Mouse (Mus musculus) kidney, embryonic 15.5 days (tissue): Measurements from ENCODE around the gene Nid1. TPM values are rescaled to one million over a fixed set of nuclear protein-coding genes. Genes with fewer than 3 reads are reported as not detected.
"Not testable (repeated sequence)": the region's sequence is repeated elsewhere in the genome, so short reads cannot be mapped to it uniquely, and the experiment has no call there.

Source experiments
- ATAC-seq: fragments of 200-750 bp; cut with Nextera tagmentation; replicated peaks from 2 replicates; pipeline ENCODE4 v1.8.0; 2017; ENCODE audit warnings: moderate TSS enrichment; ENCODE audit not compliant: low FRiP score
- H3K27ac ChIP-seq: fragments of 300-500 bp; sonication (generic); 2 replicates; pipeline ENCODE4 v1.5.1; 2015; ENCODE audit warnings: mild to moderate bottlenecking, inconsistent platforms
- H3K27me3 ChIP-seq: fragments of 300-500 bp; sonication (generic); 2 replicates; pipeline ENCODE4 v1.6.1; 2015; ENCODE audit warnings: inconsistent platforms
- H3K36me3 ChIP-seq: fragments of 300-500 bp; sonication (generic); 2 replicates; pipeline ENCODE4 v1.6.1; 2015; ENCODE audit warnings: inconsistent platforms
- H3K4me1 ChIP-seq: fragments of 300-500 bp; sonication (generic); 2 replicates; pipeline ENCODE4 v1.6.1; 2015; ENCODE audit warnings: inconsistent platforms
- H3K4me2 ChIP-seq: fragments of 300-500 bp; sonication (generic); 2 replicates; pipeline ENCODE4 v1.6.1; 2015; ENCODE audit warnings: moderate library complexity, mild to moderate bottlenecking, inconsistent platforms
- H3K4me3 ChIP-seq: fragments of 300-500 bp; sonication (generic); replicated peaks from 2 replicates; pipeline ENCODE4 v1.5.1; 2015; ENCODE audit warnings: mild to moderate bottlenecking, inconsistent platforms
- H3K9ac ChIP-seq: fragments of 300-500 bp; sonication (generic); 2 replicates; pipeline ENCODE4 v1.6.1; 2015; ENCODE audit warnings: mild to moderate bottlenecking, inconsistent platforms
- H3K9me3 ChIP-seq: fragments of 300-500 bp; sonication (generic); replicated peaks from 2 replicates; pipeline ENCODE4 v1.6.1; 2016; ENCODE audit warnings: inconsistent platforms
- WGBS: fragments of 180-500 bp; shearing (Covaris S2); methylation state at CpG from one replicate; pipeline ENCODE4 v1.1.7; 2015; ENCODE audit warnings: mixed read lengths; 5-methylcytosine and 5-hydroxymethylcytosine counted together
- polyA plus RNA-seq: library from polyadenylated mRNA; unstranded; fragments of >200 nt; fragmentation: Nextera tagmentation; extraction: Ambion mirVana; gene quantifications from 2 replicates; pipeline ENCODE4 v1.2.1, GENCODE M21; 2015

Gene Nid1
- polyA plus RNA-seq, 1 experiment from 2014 or later: 104 TPM

DNA sequence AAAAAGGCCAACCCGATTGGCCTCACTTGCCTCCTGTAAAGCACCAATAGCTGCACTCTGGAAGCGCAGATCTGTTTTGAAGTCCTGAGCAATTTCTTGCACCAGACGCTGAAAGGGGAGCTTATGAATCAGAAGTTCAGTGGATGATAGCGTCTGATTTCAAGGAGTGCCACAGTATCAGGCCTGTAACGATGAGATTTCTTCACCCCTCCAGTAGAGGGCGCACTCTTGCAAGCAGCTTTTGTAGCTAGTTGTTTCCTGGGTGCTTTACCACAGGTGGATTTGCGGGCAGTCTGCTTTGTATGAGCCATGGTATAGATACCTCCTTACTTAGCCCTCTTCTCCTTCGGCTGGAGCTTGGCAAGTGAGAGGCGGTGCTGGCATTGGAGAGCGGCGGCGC, 18.5 kb upstream of the Nid1 start:
- H3K4me2 ChIP-seq, H3K27ac ChIP-seq, H3K4me1 ChIP-seq, ATAC-seq, H3K36me3 ChIP-seq, H3K27me3 ChIP-seq, H3K4me3 ChIP-seq, H3K9me3 ChIP-seq, H3K9ac ChIP-seq: not testable (repeated sequence)
- WGBS: 93% methylated on average over 6 of the region's 12 CpGs

DNA sequence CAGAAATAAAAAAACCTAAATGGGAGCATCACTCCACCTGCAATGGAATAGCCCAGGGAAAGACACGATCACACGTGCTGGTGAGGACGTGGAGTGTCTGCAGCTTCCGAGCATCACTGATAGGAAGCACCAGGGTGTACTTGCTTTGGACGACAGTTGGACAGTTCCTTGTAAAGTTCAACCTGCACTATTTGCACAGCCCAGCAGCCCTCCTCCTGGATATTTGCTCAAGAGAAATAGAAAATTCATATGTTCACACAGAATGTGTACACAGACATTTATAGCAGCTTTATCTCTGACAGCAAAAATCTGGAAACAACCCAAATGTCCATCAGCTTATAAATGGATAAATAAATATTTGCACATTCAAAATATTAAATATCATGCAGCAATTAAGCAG, 14.1 kb upstream of the Nid1 start:
- not testable (repeated sequence) for H3K36me3 ChIP-seq, H3K27ac ChIP-seq
- 63% methylated on average over 1 of the region's 5 CpGs for WGBS

DNA sequence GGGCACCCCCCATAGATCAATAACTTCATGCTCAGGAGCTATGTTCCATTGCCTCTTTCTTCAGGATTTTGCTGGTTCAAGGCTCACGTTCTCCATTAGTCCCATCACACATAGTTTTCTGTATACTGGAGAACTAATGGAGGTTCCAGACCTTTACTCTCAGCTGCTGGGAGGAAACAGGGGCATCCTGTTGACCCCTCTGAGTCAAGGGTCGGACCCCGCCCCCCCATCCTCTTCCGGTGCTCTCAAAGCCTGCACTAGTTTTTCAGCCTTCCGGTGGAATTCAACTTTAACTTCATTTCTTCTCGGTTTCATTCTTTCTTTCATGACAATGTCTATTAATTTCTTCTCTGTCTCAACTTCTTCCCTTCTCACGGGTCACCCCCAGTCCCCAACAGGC, 1.2 kb upstream of the Nid1 start:
- H3K9me3 ChIP-seq, H3K27me3 ChIP-seq, H3K27ac ChIP-seq, ATAC-seq, H3K9ac ChIP-seq, H3K4me2 ChIP-seq, H3K4me1 ChIP-seq, H3K36me3 ChIP-seq, H3K4me3 ChIP-seq: not testable (repeated sequence)
- WGBS: 51% methylated on average over 6 of the region's 7 CpGs

More for the DNA sequence above, 14.1 kb upstream of the Nid1 start:
- H3K4me3 ChIP-seq, H3K4me2 ChIP-seq, H3K4me1 ChIP-seq, H3K9ac ChIP-seq, ATAC-seq, H3K27me3 ChIP-seq, H3K9me3 ChIP-seq: not testable (repeated sequence)

DNA sequence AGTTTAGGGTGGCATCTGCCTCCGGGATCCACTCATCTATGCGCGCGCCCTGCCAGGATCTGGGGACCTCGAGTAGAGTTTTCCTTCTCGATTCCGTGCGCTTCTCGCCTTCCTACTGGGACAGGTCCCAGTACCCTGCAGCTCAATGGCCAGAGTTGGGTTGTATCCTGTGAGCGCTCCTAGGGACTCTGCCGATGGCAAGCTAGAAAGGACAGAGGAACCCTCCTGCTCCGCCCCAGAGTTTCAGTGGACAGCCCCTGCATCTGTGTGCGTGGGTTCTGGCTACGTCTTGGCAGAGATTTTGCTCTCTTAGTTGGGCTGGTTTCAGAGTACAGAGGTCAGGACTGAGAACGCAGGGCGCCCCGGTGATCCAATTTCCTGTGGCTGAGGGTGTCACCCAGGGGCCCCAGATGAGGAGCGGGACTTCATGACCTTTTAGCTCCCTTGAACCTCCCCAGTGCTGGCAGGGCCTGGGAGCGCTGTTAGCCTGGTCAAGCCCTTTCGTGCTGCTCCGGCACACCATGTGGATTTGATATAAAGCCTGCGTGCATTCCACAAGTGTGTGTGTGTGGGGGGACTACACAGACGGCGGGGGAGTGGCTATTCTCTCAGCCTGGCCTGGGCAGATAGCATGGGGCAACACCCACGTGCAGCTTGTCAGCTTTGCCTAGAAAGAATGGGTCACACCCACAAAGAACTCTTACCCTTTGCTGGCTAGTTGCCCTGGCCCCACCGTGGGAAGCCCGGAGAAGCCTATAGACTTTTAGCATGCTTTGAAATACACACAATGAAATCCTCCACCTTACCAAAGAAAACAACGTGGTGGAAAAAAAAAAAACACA, 982 bp downstream of the Nid1 start:
- not testable (repeated sequence) for H3K9me3 ChIP-seq, H3K27me3 ChIP-seq, H3K36me3 ChIP-seq, H3K27ac ChIP-seq, H3K9ac ChIP-seq, H3K4me1 ChIP-seq
- H3K4me3 ChIP-seq: peak overlapping the region; percentile 35
- ATAC-seq: peak; percentile 61
- peak overlapping the region; percentile 46 for H3K4me2 ChIP-seq
- 1% methylated on average over 19 of the region's 28 CpGs for WGBS

DNA sequence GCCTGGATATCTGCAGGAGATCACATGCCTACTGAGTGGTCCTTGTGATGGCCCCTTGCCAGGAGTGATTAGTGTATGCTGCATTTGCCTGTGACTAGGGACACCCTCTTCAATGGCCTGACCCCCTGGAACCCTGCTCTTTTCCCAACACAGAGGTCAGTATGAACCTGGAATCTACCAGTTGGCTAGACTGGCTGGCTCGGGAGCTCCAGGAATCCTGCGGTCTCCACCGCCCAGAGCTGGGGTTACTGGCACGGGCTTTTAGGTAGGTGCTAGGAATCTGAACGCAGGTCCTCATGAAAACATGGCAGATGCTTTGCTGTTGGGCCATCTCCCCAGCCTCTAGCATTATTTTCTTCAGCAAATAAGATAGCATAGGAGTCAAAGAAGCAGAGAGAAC, 8.2 kb downstream of the Nid1 start:
- ATAC-seq, H3K9me3 ChIP-seq, H3K27me3 ChIP-seq, H3K4me1 ChIP-seq, H3K4me2 ChIP-seq, H3K27ac ChIP-seq, H3K36me3 ChIP-seq, H3K4me3 ChIP-seq, H3K9ac ChIP-seq: not testable (repeated sequence)
- WGBS: 90% methylated on average over 5 of the region's 5 CpGs

DNA sequence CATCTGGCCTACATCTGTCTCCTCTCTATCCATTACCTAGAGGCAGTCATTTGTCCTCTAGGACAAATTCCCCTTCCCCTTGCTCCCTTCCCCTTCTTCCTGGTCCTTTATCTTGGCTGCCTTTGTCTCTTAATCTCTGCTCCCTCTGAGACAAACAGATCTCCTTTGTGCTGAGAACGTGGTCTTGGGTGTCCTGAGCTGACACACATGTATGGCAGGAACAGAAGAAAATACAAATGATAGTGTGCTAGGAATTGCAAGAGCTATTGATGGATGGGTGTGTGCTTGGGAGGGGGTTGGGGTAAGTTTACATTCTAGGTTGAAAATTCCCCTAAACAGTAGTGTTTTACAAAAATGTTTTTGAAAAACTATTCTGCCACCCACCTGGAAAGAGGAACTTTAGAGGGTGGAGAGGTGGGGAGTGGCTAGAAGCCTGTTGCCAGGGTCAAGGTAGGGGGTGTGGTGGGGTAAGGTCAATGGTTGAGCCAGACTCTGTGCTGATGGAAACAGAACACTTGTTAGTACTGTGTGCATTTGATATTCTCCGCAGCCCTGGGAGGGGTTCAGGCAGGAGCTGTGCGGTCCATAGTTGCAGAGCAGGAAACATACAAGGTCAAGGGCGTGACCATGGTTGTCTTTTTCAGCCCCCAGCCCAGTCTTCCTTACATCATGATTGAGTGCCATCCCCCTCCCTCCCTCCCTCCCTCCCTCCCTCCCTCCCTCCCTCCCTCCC, 9.5 kb downstream of the Nid1 start:
- H3K9me3 ChIP-seq, H3K4me3 ChIP-seq, H3K27ac ChIP-seq, H3K27me3 ChIP-seq, H3K36me3 ChIP-seq, H3K9ac ChIP-seq, H3K4me1 ChIP-seq, H3K4me2 ChIP-seq: not testable (repeated sequence)
- 36% methylated on average over 4 of the region's 4 CpGs for WGBS
- ATAC-seq: 0 out of 2 replicates have a peak, but pooled peaks have one; percentile 36

DNA sequence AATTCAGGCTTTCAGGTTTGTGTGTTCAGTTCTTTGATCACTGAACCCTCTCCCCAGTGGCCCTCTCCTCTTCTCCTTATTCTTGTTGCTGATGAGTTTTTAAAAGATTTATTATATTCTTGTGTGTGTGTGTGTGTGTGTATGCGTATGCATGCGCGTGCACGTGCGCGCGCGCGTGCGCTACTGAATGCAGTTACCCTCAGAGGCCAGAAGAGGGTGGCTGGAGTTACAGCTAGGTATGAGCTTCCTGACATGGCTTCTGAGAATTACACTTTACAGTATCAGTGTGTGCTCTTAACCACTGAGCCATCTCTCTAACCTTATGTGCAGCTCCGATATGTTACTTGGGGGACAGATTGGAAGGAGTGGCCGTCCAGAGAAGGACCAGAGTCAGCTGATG, 12.6 kb downstream of the Nid1 start:
- not testable (repeated sequence) for ATAC-seq, H3K9me3 ChIP-seq, H3K36me3 ChIP-seq, H3K27ac ChIP-seq, H3K9ac ChIP-seq, H3K4me2 ChIP-seq, H3K27me3 ChIP-seq, H3K4me1 ChIP-seq, H3K4me3 ChIP-seq
- 81% methylated on average over 12 of the region's 12 CpGs for WGBS

DNA sequence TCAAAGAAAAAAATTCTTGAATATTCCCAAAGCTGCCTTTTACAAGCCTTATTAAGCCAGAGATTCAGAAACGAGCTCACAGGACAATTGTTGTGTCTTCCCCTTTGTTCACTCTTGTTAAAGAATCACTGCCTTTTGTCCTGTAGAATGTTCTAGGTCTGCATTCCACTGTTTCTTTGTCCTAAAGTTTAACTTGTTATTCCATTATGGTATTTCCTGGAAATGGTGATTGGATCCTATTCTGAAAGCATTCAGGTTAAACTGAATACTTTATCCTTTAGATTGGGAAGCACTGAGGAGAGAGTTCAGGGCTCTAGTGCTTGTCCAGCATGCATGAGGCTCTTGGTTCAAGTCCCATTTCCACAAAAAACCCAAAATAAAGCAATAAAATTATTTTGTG, 13.6 kb downstream of the Nid1 start:
- H3K4me1 ChIP-seq, H3K27ac ChIP-seq, H3K27me3 ChIP-seq, H3K4me3 ChIP-seq, H3K4me2 ChIP-seq, H3K9ac ChIP-seq, H3K9me3 ChIP-seq, H3K36me3 ChIP-seq, ATAC-seq: not testable (repeated sequence)
- WGBS: 76% methylated on average over 1 of the region's 1 CpGs

DNA sequence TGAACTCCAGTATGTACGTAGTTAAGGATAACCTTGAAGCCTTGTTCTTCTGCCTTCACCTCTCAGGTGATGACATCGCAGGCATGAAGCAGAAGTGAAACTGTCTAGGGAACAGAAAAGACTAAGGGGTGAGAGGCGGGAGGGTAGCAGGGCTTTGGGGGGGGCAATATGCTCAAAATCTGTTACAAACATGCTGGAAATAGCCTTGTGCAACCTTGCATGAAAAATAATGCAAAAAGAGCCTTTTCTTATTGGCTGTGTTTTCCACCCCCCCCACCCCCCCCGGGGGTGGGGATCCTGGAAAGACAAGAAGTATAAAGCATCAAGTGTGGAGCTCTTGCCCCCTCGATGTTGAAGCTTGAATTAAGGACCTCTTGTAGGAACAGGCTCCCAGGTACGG, 16.0 kb downstream of the Nid1 start:
- not testable (repeated sequence) for H3K4me1 ChIP-seq, H3K9ac ChIP-seq, H3K36me3 ChIP-seq, H3K27ac ChIP-seq, H3K9me3 ChIP-seq, ATAC-seq, H3K4me2 ChIP-seq, H3K27me3 ChIP-seq, H3K4me3 ChIP-seq
- 93% methylated on average over 6 of the region's 6 CpGs for WGBS

DNA sequence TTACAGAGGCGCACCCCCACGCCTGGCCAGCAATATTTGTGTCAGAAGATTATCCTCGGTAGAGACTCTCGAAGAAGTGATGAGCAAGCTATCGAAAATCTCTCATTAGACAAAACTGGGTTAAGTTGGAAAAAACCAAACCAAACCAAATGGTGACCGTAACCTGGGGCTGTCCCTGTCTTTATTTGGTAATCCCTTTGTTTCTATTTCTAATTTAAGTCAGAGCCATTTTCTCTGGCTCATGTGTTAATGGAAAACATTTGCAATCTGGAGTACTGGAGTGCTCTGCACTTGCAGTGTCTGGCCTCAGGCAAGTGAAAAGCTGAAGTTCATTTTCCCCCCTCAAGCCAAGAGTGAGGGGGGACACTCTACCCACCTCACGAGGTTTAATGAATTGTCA, 16.9 kb downstream of the Nid1 start:
- WGBS: 89% methylated on average over 7 of the region's 7 CpGs
- not testable (repeated sequence) for H3K27ac ChIP-seq, H3K4me1 ChIP-seq, H3K27me3 ChIP-seq, H3K4me3 ChIP-seq, H3K4me2 ChIP-seq, H3K36me3 ChIP-seq, H3K9ac ChIP-seq, H3K9me3 ChIP-seq, ATAC-seq

DNA sequence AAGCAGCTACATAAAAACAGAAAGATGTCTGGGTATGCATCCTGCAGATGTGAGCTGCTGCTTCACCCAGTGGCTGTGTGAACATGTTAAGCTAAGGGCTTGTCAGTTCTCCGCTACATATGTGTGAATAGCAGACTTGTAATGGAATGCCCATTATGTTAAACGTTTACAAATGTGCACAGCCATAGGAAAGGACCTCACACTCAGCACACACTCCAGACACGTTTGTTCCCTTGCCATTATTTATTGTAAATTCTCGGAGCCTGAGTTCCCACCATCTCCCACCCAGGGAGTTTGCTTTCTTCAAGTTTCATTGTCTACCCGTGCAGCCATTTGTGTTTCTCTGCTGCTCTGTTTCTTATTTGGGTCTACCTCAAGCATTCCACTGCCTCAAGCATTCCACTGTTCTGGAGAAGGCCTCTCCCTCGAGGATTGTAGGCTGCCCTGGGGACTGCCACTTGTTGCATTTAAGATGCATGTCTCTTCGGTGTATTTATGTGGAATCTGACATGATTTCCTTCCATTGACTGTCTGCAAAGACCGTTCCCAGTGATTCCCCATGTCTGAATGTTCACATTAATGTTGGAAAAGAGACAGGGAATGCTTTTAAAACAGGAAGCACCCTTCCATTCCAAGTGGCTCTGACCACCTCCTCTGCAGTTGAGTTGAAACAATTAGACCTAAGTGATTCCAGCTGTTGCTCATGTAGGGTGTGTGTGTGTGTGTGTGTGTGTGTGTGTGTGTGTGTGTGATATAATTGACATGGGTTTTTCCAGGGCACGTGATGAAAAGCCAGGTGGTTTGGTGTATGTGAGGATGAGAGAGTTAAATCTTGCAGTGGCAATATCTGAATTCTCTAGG, 18.5 kb downstream of the Nid1 start:
- H3K9ac ChIP-seq, H3K4me2 ChIP-seq, H3K9me3 ChIP-seq, H3K27me3 ChIP-seq, H3K27ac ChIP-seq, H3K4me1 ChIP-seq, ATAC-seq, H3K4me3 ChIP-seq, H3K36me3 ChIP-seq: not testable (repeated sequence)
- WGBS: 44% methylated on average over 9 of the region's 9 CpGs

DNA sequence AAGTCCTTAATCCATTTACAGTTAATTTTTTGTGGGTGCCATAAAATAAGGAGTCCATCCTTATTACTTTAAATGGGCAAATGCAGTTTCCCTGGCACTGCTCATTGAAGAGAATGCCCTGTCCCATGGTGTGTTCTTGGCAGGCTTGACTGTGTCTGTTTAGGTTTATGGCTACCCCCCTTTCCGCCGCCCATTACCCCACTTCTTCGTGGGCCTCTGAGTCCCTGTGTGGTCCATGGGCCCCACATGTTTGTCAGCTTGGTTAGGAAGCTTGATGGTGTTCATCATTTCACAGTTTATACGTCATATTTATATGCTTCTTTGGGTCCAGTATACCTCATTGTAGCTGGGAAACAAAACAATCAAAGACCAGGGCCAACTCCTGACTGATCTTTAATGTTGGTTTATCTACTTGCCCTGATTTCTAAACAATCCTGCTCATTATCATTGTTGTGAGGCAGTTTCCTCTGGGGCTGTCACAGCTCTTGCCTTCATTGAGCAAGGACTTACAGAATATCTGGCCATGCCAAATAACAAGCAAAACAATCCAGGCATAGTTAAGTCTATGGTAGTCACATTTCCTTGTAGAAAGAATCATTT, 20.9 kb downstream of the Nid1 start:
- Histone ChIP-seq H3K4me1 (peaks cover 11% of the 10 kb centered on the region), H3K27ac (no peak overlapping the region), H3K4me3 (no peak overlapping the region), H3K27me3 (no peaks in the 10 kb centered on the region), H3K36me3 (no peaks in the 10 kb centered on the region), H3K4me2 (no peak overlapping the region), H3K9me3 (no peaks in the 10 kb centered on the region), H3K9ac (no peak overlapping the region)
- 79% methylated on average over 4 of the region's 4 CpGs for WGBS
- ATAC-seq: no peak
